Comparison of ENCODE assay signal across 8 mouse cellular contexts in the genomic region with DNA sequence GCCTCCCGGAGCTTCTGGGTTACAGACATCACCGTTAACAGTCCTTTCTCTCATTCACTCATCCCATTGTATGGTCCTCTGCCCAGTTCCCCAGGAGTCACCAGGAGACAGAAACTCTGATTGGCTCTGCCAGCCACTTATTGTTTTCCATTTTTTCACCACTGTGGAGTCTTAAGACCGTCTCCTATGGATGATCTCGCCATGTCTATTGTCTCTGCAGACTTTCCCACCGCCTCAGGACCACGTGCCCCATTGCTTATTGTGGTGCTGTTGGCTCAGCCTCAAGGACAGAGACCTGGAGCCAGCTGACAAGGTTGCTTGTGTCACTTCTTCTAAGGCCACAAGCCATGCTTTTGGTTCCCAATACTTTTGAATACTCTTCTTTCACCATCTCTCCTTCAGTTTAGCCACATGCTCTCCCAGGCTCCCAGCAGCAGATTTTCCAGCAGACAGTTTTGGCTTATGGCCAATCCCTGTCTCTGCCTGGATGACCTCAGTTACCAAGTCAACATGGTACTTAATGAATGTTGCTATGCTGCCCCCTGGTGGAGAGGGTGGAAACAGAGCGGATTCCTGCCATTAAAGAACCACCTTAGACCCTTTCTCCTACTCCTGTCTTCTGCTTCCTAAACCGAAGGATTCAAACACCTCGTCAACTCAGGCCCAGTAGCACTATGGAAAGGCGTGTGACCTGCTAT.
A peak's percentile ranks its signal among the peaks of the same experiment; 100 is the strongest.
DNase-seq lines count a peak whose midpoint lies in the region; ATAC-seq and TF ChIP-seq lines count a peak whose summit lies in the region.

No protein-coding gene starts in this region.

- no peak overlapping the region for H3K27ac ChIP-seq in intestine, postnatal 0 days (ENCODE audit: low read depth, low read length)
- H3K27ac ChIP-seq in midbrain, embryonic 14.5 days (replicated peaks; ENCODE audit: low read depth, low read length), result no peak overlapping the region

- H3K36me3 ChIP-seq in intestine, postnatal 0 days (ENCODE audit: control insufficient read depth, insufficient read depth), result no peaks in the 10 kb centered on the region
- H3K36me3 ChIP-seq in midbrain, embryonic 14.5 days (ENCODE audit: control insufficient read depth, insufficient read depth, low read length), result no peaks in the 10 kb centered on the region

- WGBS in intestine, postnatal 0 days, result 64% methylated on average over 10 of the region's 10 CpGs
- WGBS in midbrain, embryonic 14.5 days, result 32% methylated on average over 10 of the region's 10 CpGs

- TF ChIP-seq CTCF in intestine, postnatal 0 days (IDR thresholded peaks at IDR 0.05; ENCODE audit: low read depth), result peak; percentile 79

- H3K27me3 ChIP-seq in intestine, postnatal 0 days (replicated peaks; ENCODE audit: control insufficient read depth, insufficient read depth, low read length), result no peaks in the 10 kb centered on the region
- H3K27me3 ChIP-seq in midbrain, embryonic 14.5 days (ENCODE audit: control insufficient read depth, insufficient read depth, low read length), result no peaks in the 10 kb centered on the region

- no peak overlapping the region for H3K4me3 ChIP-seq in intestine, postnatal 0 days (ENCODE audit: low read depth, low read length)
- no peak overlapping the region for H3K4me3 ChIP-seq in midbrain, embryonic 14.5 days (replicated peaks; ENCODE audit: low read depth, low read length)

- intact Hi-C loops in left cerebral cortex, postnatal 4 days (cut with DNase I), result no loop called here

- H3K4me2 ChIP-seq in intestine, postnatal 0 days (replicated peaks; ENCODE audit: low read depth), result no peak overlapping the region
- no peak overlapping the region for H3K4me2 ChIP-seq in midbrain, embryonic 14.5 days (ENCODE audit: low read length)

- peak; percentile 6; the same call in 1 of the 2 replicates for ATAC-seq in intestine, postnatal 0 days
- ATAC-seq in midbrain, embryonic 14.5 days (ENCODE audit: low FRiP score, low TSS enrichment), result peak; percentile 40; the same call in 1 of the 2 replicates

- H3K9ac ChIP-seq in intestine, postnatal 0 days (ENCODE audit: low read depth, low read length), result no peak overlapping the region
- no peak overlapping the region for H3K9ac ChIP-seq in midbrain, embryonic 14.5 days (replicated peaks; ENCODE audit: low read length)

- DNase-seq in urinary bladder, postnatal 14 days (ENCODE audit: low spot score), result peak; percentile 40
- no peak for DNase-seq in urinary bladder, postnatal 10 days (ENCODE audit: low spot score)
- peak; percentile 94 to 96 for DNase-seq in cerebellum, postnatal 10 days
- peak; percentile 57 for DNase-seq in gastrocnemius, postnatal 25 days
- DNase-seq in left cerebral cortex, postnatal 4 days, result peak; percentile 91
- DNase-seq in midbrain, embryonic 14.5 days, result peak; percentile 86
- DNase-seq in thymus, postnatal 14 days, result peak; percentile 30

- H3K4me1 ChIP-seq in intestine, postnatal 0 days (replicated peaks; ENCODE audit: control insufficient read depth, insufficient read depth, low read length), result no peaks in the 10 kb centered on the region
- 0 out of 2 replicates have a peak, but pooled peaks cover 3% of the 10 kb centered on the region for H3K4me1 ChIP-seq in midbrain, embryonic 14.5 days (ENCODE audit: control insufficient read depth, insufficient read depth, low read length)

- H3K9me3 ChIP-seq in intestine, postnatal 0 days (ENCODE audit: control insufficient read depth), result no peaks in the 10 kb centered on the region
- no peaks in the 10 kb centered on the region for H3K9me3 ChIP-seq in midbrain, embryonic 14.5 days (ENCODE audit: control insufficient read depth, low read length)
